Mouse (Mus musculus) lung, adult 2 months (tissue): Measurements from ENCODE around the gene Phgdh.

Experiments used
- CTCF ChIP-seq: fragments of 200-500 bp; IDR thresholded peaks from 2 replicates; pipeline ENCODE4 v1.5.1; 2011; ENCODE audit warnings: mild to moderate bottlenecking, low read length, control low read depth; ENCODE audit not compliant: insufficient read depth
- POLR2A ChIP-seq: fragments of 200-500 bp; IDR thresholded peaks from 2 replicates; pipeline ENCODE4 v1.6.1; 2011; ENCODE audit warnings: low read depth, mild to moderate bottlenecking, control low read depth, low read length, borderline replicate concordance; ENCODE audit errors: extremely low read depth

DNA sequence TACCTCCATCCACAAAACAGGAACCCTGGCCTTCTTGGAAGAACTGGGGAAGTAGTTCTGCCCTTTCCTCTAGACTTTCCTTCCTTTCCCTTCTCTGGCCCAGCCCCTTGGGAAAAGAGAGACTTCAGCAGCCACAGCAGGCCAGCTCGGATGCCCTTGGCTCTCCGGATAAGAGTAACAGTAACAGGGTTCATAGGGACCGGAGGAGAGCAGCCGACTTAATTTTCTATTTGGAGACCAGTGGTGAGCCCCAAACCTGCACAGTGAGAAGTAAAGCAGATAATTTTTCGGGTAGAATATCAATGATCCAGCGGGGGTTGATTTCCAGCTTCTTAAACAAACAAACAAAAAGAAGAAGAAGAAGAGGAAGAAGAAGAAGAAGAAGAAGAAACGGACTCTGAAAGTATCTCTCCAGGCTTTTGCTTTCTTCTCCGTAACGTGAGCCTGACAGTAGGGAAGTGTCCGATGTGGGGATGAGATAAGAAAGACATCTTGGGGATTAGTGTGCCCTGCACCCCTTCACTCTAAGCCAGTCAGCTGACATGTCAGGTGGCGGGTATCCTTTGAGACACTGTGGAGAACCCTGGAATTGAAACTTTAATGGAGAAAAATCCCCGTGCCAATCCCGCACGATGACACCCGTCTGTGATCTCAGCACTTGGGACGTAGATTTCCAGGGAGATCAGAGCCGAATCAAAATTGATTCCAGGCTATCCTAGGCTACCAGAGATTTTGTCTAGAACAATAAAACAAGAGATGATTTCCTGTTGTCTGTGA, 1.2 kb upstream of the Phgdh start:
- TF ChIP-seq POLR2A, result no peak
- TF ChIP-seq CTCF, result no peak
